Mouse (Mus musculus) forebrain, postnatal 0 days (tissue): Measurements from ENCODE around the gene Zfp106. TPM values are rescaled to one million over a fixed set of nuclear protein-coding genes. Genes with fewer than 3 reads are reported as not detected.
"Not testable (repeated sequence)": the region's sequence is repeated elsewhere in the genome, so short reads cannot be mapped to it uniquely, and the experiment has no call there.

Experiments
- ATAC-seq: fragments of 200-750 bp; cut with Nextera tagmentation; 2 replicates; pipeline ENCODE4 v1.8.0; 2017; ENCODE audit warnings: mild to moderate bottlenecking, moderate library complexity
- DNase-seq: peaks from one replicate; pipeline ENCODE4 v3.0.0-alpha.2; 2015
- H3K27ac ChIP-seq: fragments of 300-500 bp; sonication (generic); 2 replicates; pipeline ENCODE4 v1.5.1; 2014; ENCODE audit warnings: low read depth, mild to moderate bottlenecking, antibody characterized with exemption, low read length, moderate library complexity, mixed read lengths
- H3K27me3 ChIP-seq: fragments of 300-500 bp; sonication (generic); 2 replicates; pipeline ENCODE4 v1.6.1; 2014; ENCODE audit warnings: mild to moderate bottlenecking, low read length, mixed read lengths; ENCODE audit not compliant: insufficient read depth
- H3K36me3 ChIP-seq: fragments of 300-500 bp; sonication (generic); 2 replicates; pipeline ENCODE4 v1.6.1; 2014; ENCODE audit warnings: mild to moderate bottlenecking, moderate library complexity; ENCODE audit not compliant: insufficient read depth
- H3K4me1 ChIP-seq: fragments of 300-500 bp; sonication (generic); 2 replicates; pipeline ENCODE4 v1.6.1; 2014; ENCODE audit warnings: antibody characterized with exemption; ENCODE audit not compliant: insufficient read depth
- H3K4me2 ChIP-seq: fragments of 300-500 bp; sonication (generic); 2 replicates; pipeline ENCODE4 v1.6.1; 2014; ENCODE audit warnings: low read depth, mild to moderate bottlenecking, moderate library complexity
- H3K4me3 ChIP-seq: fragments of 300-500 bp; sonication (generic); 2 replicates; pipeline ENCODE4 v1.5.1; 2014; ENCODE audit warnings: low read depth, low read length, mixed read lengths
- H3K9ac ChIP-seq: fragments of 300-500 bp; sonication (generic); 2 replicates; pipeline ENCODE4 v1.6.1; 2014; ENCODE audit warnings: mild to moderate bottlenecking
- H3K9me3 ChIP-seq: fragments of 300-500 bp; sonication (generic); 2 replicates; pipeline ENCODE4 v1.6.1; 2016; ENCODE audit warnings: low read length
- CTCF ChIP-seq: sonication (generic); IDR thresholded peaks from 2 replicates; pipeline ENCODE4 v1.5.1; 2016; ENCODE audit warnings: antibody characterized with exemption, control low read depth, low read depth
- WGBS: fragments of 180-500 bp; shearing (Covaris S2); extraction: QIAGEN DNeasy Blood & Tissue Kit; methylation state at CpG from one replicate; pipeline ENCODE4 v1.1.7; 2014; 5-methylcytosine and 5-hydroxymethylcytosine counted together
- polyA plus RNA-seq: library from polyadenylated mRNA; unstranded; fragments of >200 nt; fragmentation: Nextera tagmentation; extraction: Ambion mirVana; gene quantifications from 2 replicates; pipeline ENCODE4 v1.2.1, GENCODE M21; 2015
- total RNA-seq: library from RNA; depleted of rRNA; stranded (reverse); fragments of >200 nt; gene quantifications from 2 replicates; pipeline ENCODE4 v1.2.3, GENCODE M21; 2014

Gene Zfp106
- total and polyA plus RNA-seq, 2 experiments from 2014 or later, result 40.4 to 70.5 TPM

DNA sequence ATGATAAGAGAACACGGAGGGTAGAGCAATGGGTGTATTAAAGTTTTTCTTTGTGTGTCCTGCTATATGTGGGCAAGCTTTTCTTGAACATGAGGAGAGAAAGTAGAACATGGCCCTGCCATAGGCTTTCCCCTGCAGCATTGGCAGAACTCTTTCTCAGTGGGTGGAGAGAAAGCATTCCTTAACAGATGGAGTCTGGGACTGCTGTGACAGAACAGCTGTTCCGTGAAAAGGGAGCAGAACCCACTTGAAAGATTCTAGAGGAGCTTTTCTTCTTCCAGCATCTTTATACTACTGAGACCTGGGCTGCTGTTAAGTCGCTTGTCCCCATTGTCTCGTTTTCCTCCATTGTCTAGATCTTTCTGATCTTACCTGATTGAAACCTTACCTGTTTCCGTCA lies 26.1 kb upstream of the Zfp106 start:
- ATAC-seq (no peak), DNase-seq (no peak)
- TF ChIP-seq CTCF, result no peak
- H3K4me3 ChIP-seq, result no peak overlapping the region
- no peaks in the 10 kb centered on the region for H3K27me3 ChIP-seq
- 79% methylated on average over 5 of the region's 5 CpGs for WGBS
- H3K36me3 ChIP-seq, result peaks cover 8% of the 10 kb centered on the region; the same call in 1 of the 2 replicates
- no peak overlapping the region for H3K4me2 ChIP-seq
- no peak overlapping the region for H3K9ac ChIP-seq
- no peaks in the 10 kb centered on the region for H3K9me3 ChIP-seq
- no peak overlapping the region for H3K27ac ChIP-seq
- H3K4me1 ChIP-seq, result no peaks in the 10 kb centered on the region

DNA sequence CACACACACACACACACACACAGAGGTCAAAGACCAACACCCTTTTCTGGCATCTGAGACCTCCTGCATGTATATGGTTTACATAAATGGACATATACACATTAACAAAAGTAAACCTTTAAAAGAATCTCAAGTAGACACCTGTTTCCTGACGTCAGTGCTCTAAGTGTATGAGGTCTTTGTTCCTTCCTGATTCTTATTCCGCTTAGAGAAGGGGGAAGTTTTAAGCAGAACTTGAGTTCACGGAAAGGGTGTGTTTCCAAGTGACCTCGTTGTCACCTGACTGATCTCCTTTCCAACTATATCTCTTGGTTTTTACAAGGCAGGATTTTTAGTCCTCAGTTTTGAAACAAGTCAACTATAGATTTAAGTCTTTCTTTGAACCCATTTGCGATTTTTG lies 14.6 kb upstream of the Zfp106 start:
- ATAC-seq (no peak), DNase-seq (no peak)
- Histone ChIP-seq H3K36me3 (no peaks in the 10 kb centered on the region), H3K27me3 (no peaks in the 10 kb centered on the region), H3K4me1 (no peaks in the 10 kb centered on the region), H3K9me3 (no peaks in the 10 kb centered on the region), H3K4me2 (no peak overlapping the region), H3K9ac (no peak overlapping the region), H3K27ac (no peak overlapping the region), H3K4me3 (no peak overlapping the region)
- no peak for TF ChIP-seq CTCF
- WGBS, result 74% methylated on average over 5 of the region's 5 CpGs

DNA sequence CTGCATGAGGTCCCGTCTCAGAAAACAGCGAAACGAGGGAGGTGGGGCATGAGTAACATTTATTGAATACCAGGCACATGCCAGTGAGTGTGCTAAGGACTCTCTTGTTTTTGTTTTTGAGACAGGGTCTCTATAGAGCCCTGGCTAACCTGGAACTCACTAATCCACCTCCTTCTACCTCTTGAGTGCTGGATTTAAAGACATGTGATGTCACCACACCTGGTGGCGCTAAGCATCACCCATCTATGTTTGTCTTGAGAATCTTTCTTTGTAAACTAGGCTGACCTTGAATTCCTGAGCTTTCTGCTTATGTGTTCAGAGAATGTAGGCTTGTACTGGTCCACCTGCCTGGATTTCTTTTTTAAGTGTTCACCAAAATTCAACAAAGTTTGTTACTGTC lies 14.2 kb upstream of the Zfp106 start:
- Histone ChIP-seq H3K36me3 (no peaks in the 10 kb centered on the region), H3K4me3 (no peak overlapping the region), H3K4me2 (no peak overlapping the region), H3K4me1 (no peaks in the 10 kb centered on the region), H3K9ac (no peak overlapping the region), H3K27me3 (no peaks in the 10 kb centered on the region), H3K9me3 (no peaks in the 10 kb centered on the region), H3K27ac (no peak overlapping the region)
- no peak for DNase-seq
- 72% methylated on average over 4 of the region's 4 CpGs for WGBS
- no peak for ATAC-seq
- no peak for TF ChIP-seq CTCF

DNA sequence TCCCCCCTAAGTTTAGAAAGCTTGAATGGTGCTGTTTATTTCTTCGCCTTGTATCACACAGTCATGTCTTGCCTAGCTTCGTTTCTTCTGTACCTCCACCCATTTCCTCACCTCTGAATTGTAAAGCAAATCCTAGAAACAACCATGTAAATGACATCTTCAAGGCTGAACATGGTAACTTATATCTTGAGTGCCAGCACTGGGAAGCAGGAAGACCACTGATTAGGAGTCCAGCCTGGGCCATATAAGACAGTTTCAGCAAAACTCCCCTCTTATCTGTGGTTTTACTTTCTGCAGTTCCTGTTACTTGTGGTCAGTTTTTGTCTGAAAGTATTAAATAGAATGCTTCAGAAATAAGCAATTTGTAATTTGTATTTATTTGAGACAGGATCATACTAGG lies 12.3 kb upstream of the Zfp106 start:
- Histone ChIP-seq H3K4me3 (no peak overlapping the region), H3K9ac (no peak overlapping the region), H3K27me3 (no peaks in the 10 kb centered on the region), H3K4me2 (no peak overlapping the region), H3K27ac (no peak overlapping the region), H3K36me3 (no peaks in the 10 kb centered on the region), H3K4me1 (no peaks in the 10 kb centered on the region), H3K9me3 (no peaks in the 10 kb centered on the region)
- no peak for TF ChIP-seq CTCF
- ATAC-seq, result no peak
- 96% methylated on average over 2 of the region's 2 CpGs for WGBS
- no peak for DNase-seq

DNA sequence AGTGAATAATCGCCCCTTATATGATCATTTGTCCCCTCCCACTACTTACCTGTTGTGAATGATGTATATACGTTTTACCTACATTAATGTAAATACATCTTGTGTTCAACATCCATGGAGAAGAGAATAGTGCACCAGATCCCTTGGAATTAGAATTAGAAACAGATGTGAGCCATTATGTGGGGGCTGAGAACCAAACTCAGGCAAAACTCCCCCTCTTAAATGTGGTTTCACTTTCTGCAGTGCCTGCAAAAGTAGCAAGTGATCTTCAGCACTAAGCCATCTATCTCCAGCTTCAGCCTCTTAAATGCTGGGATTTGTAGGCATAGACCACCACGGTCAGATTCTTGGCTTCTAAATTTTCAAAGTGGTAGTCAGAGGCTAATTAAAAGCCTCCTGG lies 11.5 kb upstream of the Zfp106 start:
- no peak for DNase-seq
- no peak overlapping the region for H3K4me3 ChIP-seq
- no peak for ATAC-seq
- H3K9ac ChIP-seq, result no peak overlapping the region
- H3K36me3 ChIP-seq, result no peaks in the 10 kb centered on the region
- H3K9me3 ChIP-seq, result no peaks in the 10 kb centered on the region
- no peaks in the 10 kb centered on the region for H3K27me3 ChIP-seq
- H3K4me2 ChIP-seq, result no peak overlapping the region
- no peak overlapping the region for H3K27ac ChIP-seq
- no peak for TF ChIP-seq CTCF
- no peaks in the 10 kb centered on the region for H3K4me1 ChIP-seq
- WGBS, result 87% methylated on average over 3 of the region's 3 CpGs

DNA sequence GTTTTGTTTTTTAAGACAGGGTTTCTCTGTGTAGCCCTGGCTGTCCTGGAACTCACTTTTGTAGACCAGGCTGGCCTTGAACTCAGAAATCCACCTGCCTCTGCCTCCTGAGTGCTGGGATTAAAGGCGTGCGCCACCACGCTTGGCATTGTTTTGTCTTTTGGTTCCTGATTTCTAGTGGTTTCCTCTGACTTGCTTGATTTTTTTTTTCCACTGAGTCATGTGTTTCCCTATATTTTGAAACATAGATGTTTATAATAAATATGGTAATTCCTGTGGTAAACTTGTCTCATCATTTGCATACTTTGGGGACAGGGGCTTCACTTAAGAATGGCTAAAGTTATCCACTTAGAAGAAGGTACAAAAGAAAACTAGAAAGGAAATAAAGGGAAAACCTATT lies 8.5 kb upstream of the Zfp106 start:
- H3K4me2 ChIP-seq, H3K9ac ChIP-seq: not testable (repeated sequence)
- WGBS, result over 99% methylated on average over 3 of the region's 3 CpGs

DNA sequence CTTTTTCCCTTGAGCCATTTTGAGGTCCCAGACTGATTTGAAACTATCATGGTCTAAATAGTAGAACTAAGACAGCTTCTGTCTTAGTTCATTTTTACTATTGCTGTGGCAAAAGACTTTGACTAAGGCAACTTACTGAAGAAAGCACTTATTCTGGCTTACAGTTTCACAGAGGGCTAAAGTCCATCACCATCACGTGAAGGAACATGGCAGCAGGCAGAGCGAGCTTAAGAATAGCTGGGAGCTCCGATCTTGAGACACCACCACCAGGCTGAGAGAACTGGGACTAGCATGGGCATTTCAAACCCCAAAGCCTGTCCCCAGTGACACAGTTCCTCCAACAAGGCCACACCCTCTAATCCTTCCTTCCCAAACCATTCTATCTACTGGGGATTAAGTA lies 7.4 kb upstream of the Zfp106 start:
- no peak for DNase-seq
- 98% methylated on average over 3 of the region's 3 CpGs for WGBS
- H3K9ac ChIP-seq, result no peak overlapping the region
- H3K4me1 ChIP-seq, result no peaks in the 10 kb centered on the region
- no peaks in the 10 kb centered on the region for H3K27me3 ChIP-seq
- ATAC-seq, result no peak
- H3K27ac ChIP-seq, result no peak overlapping the region
- H3K9me3 ChIP-seq, result no peaks in the 10 kb centered on the region
- no peak overlapping the region for H3K4me2 ChIP-seq
- TF ChIP-seq CTCF, result no peak
- no peaks in the 10 kb centered on the region for H3K36me3 ChIP-seq
- no peak overlapping the region for H3K4me3 ChIP-seq

More for the DNA sequence above, 8.5 kb upstream of the Zfp106 start:
- not testable (repeated sequence) for H3K9me3 ChIP-seq, H3K27me3 ChIP-seq, ATAC-seq, H3K4me3 ChIP-seq, H3K36me3 ChIP-seq, H3K4me1 ChIP-seq, H3K27ac ChIP-seq, DNase-seq
